Mouse (Mus musculus) liver, embryonic 15.5 days (tissue): ENCODE data around the gene Mfge8. TPM values are rescaled to one million over a fixed set of nuclear protein-coding genes. Genes with fewer than 3 reads are reported as not detected.

Source experiments
- ATAC-seq: fragments of 200-750 bp; cut with Nextera tagmentation; 2 replicates; pipeline ENCODE4 v1.8.0; 2017; ENCODE audit warnings: moderate number of reproducible peaks, mild to moderate bottlenecking, moderate library complexity; ENCODE audit not compliant: insufficient read depth
- H3K27ac ChIP-seq: fragments of 300-500 bp; sonication (generic); replicated peaks from 2 replicates; pipeline ENCODE4 v1.5.1; 2015; ENCODE audit warnings: mild to moderate bottlenecking, inconsistent platforms
- H3K27me3 ChIP-seq: fragments of 300-500 bp; sonication (generic); 2 replicates; pipeline ENCODE4 v1.6.1; 2015; ENCODE audit warnings: mild to moderate bottlenecking, inconsistent platforms
- H3K36me3 ChIP-seq: fragments of 300-500 bp; sonication (generic); replicated peaks from 2 replicates; pipeline ENCODE4 v1.6.1; 2015; ENCODE audit warnings: moderate library complexity, mild to moderate bottlenecking, inconsistent platforms
- H3K4me1 ChIP-seq: fragments of 300-500 bp; sonication (generic); replicated peaks from 2 replicates; pipeline ENCODE4 v1.6.1; 2015; ENCODE audit warnings: inconsistent platforms
- H3K4me2 ChIP-seq: fragments of 300-500 bp; sonication (generic); 2 replicates; pipeline ENCODE4 v1.6.1; 2015; ENCODE audit warnings: moderate library complexity, mild to moderate bottlenecking, inconsistent platforms
- H3K4me3 ChIP-seq: fragments of 300-500 bp; sonication (generic); replicated peaks from 2 replicates; pipeline ENCODE4 v1.5.1; 2015; ENCODE audit warnings: mild to moderate bottlenecking, inconsistent platforms
- H3K9ac ChIP-seq: fragments of 300-500 bp; sonication (generic); 2 replicates; pipeline ENCODE4 v1.6.1; 2015; ENCODE audit warnings: moderate library complexity, mild to moderate bottlenecking, inconsistent platforms
- H3K9me3 ChIP-seq: fragments of 300-500 bp; sonication (generic); replicated peaks from 2 replicates; pipeline ENCODE4 v1.6.1; 2016; ENCODE audit warnings: inconsistent platforms
- WGBS: fragments of 180-500 bp; shearing (Covaris S2); methylation state at CpG from one replicate; pipeline ENCODE4 v1.1.7; 2015; ENCODE audit warnings: mixed read lengths; ENCODE audit not compliant: insufficient replicate concordance; 5-methylcytosine and 5-hydroxymethylcytosine counted together
- polyA plus RNA-seq: library from polyadenylated mRNA; unstranded; fragments of >200 nt; fragmentation: Nextera tagmentation; extraction: Ambion mirVana; gene quantifications from 2 replicates; pipeline ENCODE4 v1.2.1, GENCODE M21; 2015

Mfge8 gene
- polyA plus RNA-seq, 1 experiment from 2014 or later = 82.5 TPM

- no peaks in the 10 kb centered on the region for H3K9me3 ChIP-seq
- H3K36me3 ChIP-seq = no peaks in the 10 kb centered on the region
- peaks cover 28% of the 10 kb centered on the region for H3K27me3 ChIP-seq
- 23% methylated on average over 8 of the region's 8 CpGs for WGBS
- 0 out of 2 replicates have a peak, but pooled peaks cover 4% of the 10 kb centered on the region for H3K4me1 ChIP-seq
- no peak overlapping the region for H3K4me2 ChIP-seq
- no peak overlapping the region for H3K9ac ChIP-seq
- no peak overlapping the region for H3K4me3 ChIP-seq
- no peak overlapping the region for H3K27ac ChIP-seq
- no peak for ATAC-seq
These were observed 19.0 kb downstream of the Mfge8 start for GRCm38 (mm10) chr7:79129883-79130282.

GRCm38 (mm10) chr7:79123465-79123864, 25.4 kb downstream of the Mfge8 start:
- no peaks in the 10 kb centered on the region for H3K4me1 ChIP-seq
- no peaks in the 10 kb centered on the region for H3K9me3 ChIP-seq
- H3K4me3 ChIP-seq = no peak overlapping the region
- 51% methylated on average over 5 of the region's 5 CpGs for WGBS
- no peak overlapping the region for H3K9ac ChIP-seq
- H3K27ac ChIP-seq = no peak overlapping the region
- no peaks in the 10 kb centered on the region for H3K36me3 ChIP-seq
- H3K4me2 ChIP-seq = no peak overlapping the region
- ATAC-seq = no peak
- no peaks in the 10 kb centered on the region for H3K27me3 ChIP-seq

- 51% methylated on average over 4 of the region's 4 CpGs for WGBS
- no peak for ATAC-seq
- no peak overlapping the region for H3K27ac ChIP-seq
- no peak overlapping the region for H3K4me3 ChIP-seq
- no peaks in the 10 kb centered on the region for H3K27me3 ChIP-seq
- H3K4me1 ChIP-seq = no peaks in the 10 kb centered on the region
- H3K4me2 ChIP-seq = no peak overlapping the region
- H3K9me3 ChIP-seq = no peaks in the 10 kb centered on the region
- H3K9ac ChIP-seq = no peak overlapping the region
- no peaks in the 10 kb centered on the region for H3K36me3 ChIP-seq
These were observed 35.0 kb downstream of the Mfge8 start for GRCm38 (mm10) chr7:79113848-79114247.

DNA sequence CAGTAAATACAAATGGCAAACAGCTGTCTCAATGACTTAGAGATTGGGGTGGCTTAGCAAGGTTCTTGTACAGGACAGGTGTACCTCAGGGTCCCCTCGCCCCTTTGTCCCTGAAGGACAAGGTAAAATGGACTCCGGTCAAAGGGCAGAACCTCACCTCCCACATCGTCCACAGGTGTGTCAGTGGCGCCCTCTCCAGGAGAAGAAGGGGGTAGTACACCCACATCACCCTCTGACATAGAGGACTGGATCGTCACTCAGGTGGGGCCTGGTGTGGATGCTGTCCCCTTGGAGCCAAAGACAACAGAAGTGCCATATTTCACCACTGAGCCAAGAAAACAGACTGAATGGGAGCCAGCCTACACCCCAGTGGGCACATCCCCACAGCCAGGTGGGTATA, 52.4 kb downstream of the Mfge8 start:
- WGBS = 48% methylated on average over 5 of the region's 5 CpGs
- Histone ChIP-seq H3K4me3 (no peak overlapping the region), H3K9me3 (no peaks in the 10 kb centered on the region), H3K27ac (no peak overlapping the region), H3K4me2 (no peak overlapping the region), H3K36me3 (no peaks in the 10 kb centered on the region), H3K27me3 (0 out of 2 replicates have a peak, but pooled peaks cover 3% of the 10 kb centered on the region), H3K4me1 (no peaks in the 10 kb centered on the region), H3K9ac (no peak overlapping the region)
- no peak for ATAC-seq

DNA sequence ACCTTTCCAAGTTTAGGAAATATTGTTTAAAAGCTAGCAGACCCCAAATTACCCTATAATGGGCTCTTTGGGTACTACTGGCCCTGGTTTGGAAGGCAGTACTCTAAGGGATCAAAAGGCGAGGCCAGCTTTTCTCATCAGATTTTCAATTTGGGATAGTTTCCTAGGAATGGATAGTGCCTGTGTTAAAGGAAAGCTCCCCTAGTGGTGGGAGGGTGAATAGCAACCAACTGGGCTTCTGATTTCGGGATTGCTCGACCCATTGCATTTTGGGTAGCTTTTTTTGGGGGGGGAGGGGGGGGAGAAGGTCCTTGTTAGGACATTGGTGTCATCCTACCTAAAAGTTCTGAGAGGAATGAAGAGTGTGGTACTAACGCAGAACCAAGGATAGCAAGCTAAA, 59.7 kb downstream of the Mfge8 start:
- H3K9ac ChIP-seq = no peak overlapping the region
- WGBS = 44% methylated on average over 4 of the region's 4 CpGs
- no peak overlapping the region for H3K27ac ChIP-seq

More for the DNA sequence above, 59.7 kb downstream of the Mfge8 start:
- Histone ChIP-seq H3K9me3 (no peaks in the 10 kb centered on the region), H3K4me3 (no peak overlapping the region), H3K4me2 (no peak overlapping the region), H3K27me3 (no peaks in the 10 kb centered on the region), H3K4me1 (no peaks in the 10 kb centered on the region), H3K36me3 (no peaks in the 10 kb centered on the region)
- no peak for ATAC-seq

Other genes with a start within 250 kb of the Mfge8 start
- 94.6 and 121 TPM in 2 replicates for gene Isg20, start 235.6 kb downstream of the Mfge8 start, polyA plus RNA-seq
- 0.03 and 0.33 TPM in 2 replicates for gene Acan, start 95.6 kb downstream of the Mfge8 start, polyA plus RNA-seq
- 0.16 and 0.40 TPM in 2 replicates for gene Hapln3, start 18.0 kb downstream of the Mfge8 start, polyA plus RNA-seq
- 11.4 TPM in 2 replicates for gene Abhd2, start 124.1 kb upstream of the Mfge8 start, polyA plus RNA-seq
- gene Rlbp1, start 238.0 kb upstream of the Mfge8 start, polyA plus RNA-seq = 0.10 TPM in 1 of 2 replicates, not detected in the other
- gene Fanci, start 242.9 kb upstream of the Mfge8 start, polyA plus RNA-seq = 8.6 and 8.7 TPM in 2 replicates